Mouse (Mus musculus): Measurements from ENCODE around the gene Tns1. TPM values are rescaled to one million over a fixed set of nuclear protein-coding genes. Genes with fewer than 3 reads are reported as not detected.

Tns1 gene
- total and polyA plus RNA-seq, 2 experiments from 2014 or later = 11.7 to 28.0 TPM

DNA sequence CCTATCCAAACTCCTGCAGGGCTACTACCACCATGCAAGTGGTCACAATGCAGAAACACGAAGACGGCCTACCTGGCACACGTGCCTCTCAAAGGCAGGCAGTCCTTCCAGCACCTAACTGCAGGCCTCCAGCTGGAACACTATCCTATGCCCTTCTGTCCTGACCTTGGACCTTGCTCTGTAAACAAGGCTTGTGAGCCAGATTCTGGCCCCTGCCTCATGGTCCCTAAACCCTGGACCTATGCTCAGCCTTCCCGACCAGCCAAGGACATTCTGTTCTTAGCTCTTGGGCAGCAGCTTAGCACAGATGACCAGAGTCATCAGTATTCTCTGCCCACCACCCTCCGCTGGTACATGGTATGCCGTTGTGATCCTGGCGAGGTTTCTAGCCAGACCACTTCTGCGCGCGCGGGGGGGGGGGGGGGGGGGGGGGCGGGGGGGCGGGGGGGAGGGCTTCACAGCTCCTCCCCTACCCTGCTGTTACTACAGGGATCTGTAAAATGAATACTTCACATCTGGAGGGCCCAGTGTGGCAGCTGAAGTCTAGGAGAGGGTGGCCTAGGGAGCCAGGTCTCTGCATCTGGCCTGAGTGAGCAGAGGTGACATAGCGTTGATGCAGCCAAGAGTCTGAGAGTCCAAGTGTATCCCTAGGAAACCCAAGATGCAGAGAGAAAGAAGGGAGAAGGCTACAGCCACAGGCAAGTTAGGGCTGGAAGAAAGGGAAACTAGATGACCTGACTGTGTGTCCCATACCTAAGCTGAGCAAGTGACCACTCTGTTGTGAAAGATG lies 109.5 kb downstream of the Tns1 start:
- WGBS = 61% methylated on average over 10 of the region's 14 CpGs
- ATAC-seq = peak; percentile 69

DNA sequence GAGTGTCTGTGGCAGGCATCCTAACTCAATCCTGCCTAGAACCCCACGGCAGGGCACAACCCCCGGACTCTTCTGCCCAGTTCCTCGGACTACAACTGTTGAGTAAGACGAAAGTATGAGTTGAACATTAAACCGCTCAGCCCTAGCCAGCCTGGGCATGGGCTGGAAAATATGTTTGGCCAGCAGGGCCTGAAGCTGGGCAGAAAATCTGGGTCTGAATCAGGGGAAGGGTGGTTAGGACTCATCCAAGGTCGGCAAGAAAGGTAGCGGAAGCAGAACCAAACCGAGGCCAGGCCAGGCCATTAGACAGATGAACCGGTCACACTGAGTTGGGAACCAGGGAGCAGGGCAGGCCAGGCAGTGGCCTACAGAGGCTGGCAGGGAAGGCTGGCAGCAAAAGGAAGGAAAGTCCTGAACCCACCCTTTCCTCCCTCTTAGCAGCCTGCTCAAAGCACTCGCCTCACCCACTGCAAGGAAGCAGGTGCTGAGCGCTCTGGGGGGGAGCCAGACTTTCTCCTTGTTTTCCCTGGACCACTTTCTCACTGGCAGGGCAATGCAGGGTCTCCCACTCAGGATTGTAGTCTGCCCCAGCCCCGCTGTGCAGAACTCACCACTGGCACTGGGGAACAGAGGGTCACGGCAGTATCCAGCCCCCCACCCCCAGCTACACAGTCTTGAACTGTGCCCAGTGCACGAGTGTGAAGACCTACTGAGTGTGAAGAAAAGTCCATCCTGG lies 110.8 kb downstream of the Tns1 start:
- TF ChIP-seq CTCF (IDR thresholded peaks at IDR 0.05; ENCODE audit: low read depth) = no peak
- H3K27ac ChIP-seq = no peak overlapping the region
- no peaks in the 10 kb centered on the region; the same call in 1 of the 2 replicates for H3K27me3 ChIP-seq (ENCODE audit: insufficient read depth, low read length)
- no peak overlapping the region for H3K9ac ChIP-seq (replicated peaks; ENCODE audit: low read length)
- no peak for ATAC-seq
- H3K4me1 ChIP-seq (ENCODE audit: insufficient read depth, low read length) = peaks cover 6% of the 10 kb centered on the region; the same call in 1 of the 2 replicates
- DNase-seq (ENCODE audit: low spot score) = no peak
- no peak overlapping the region for H3K4me2 ChIP-seq (ENCODE audit: low read depth, low read length)
- H3K9me3 ChIP-seq (ENCODE audit: low read length) = no peaks in the 10 kb centered on the region
- WGBS = 83% methylated on average over 14 of the region's 14 CpGs
- no peaks in the 10 kb centered on the region for H3K36me3 ChIP-seq (ENCODE audit: insufficient read depth, low read length)
- no peak overlapping the region for H3K4me3 ChIP-seq (ENCODE audit: low read length)

More for the DNA sequence above, 109.5 kb downstream of the Tns1 start:
- Histone ChIP-seq H3K36me3 (ENCODE audit: insufficient read depth, low read length) (no peaks in the 10 kb centered on the region), H3K4me3 (ENCODE audit: low read length) (no peak overlapping the region), H3K9ac (replicated peaks; ENCODE audit: low read length) (no peak overlapping the region), H3K27me3 (ENCODE audit: insufficient read depth, low read length) (no peaks in the 10 kb centered on the region; the same call in 1 of the 2 replicates), H3K4me1 (ENCODE audit: insufficient read depth, low read length) (no peaks in the 10 kb centered on the region; the same call in 1 of the 2 replicates), H3K4me2 (ENCODE audit: low read depth, low read length) (no peak overlapping the region), H3K27ac (no peak overlapping the region), H3K9me3 (ENCODE audit: low read length) (no peaks in the 10 kb centered on the region)
- TF ChIP-seq CTCF (IDR thresholded peaks at IDR 0.05; ENCODE audit: low read depth) = no peak
- DNase-seq (ENCODE audit: low spot score) = peak; percentile 40

DNA sequence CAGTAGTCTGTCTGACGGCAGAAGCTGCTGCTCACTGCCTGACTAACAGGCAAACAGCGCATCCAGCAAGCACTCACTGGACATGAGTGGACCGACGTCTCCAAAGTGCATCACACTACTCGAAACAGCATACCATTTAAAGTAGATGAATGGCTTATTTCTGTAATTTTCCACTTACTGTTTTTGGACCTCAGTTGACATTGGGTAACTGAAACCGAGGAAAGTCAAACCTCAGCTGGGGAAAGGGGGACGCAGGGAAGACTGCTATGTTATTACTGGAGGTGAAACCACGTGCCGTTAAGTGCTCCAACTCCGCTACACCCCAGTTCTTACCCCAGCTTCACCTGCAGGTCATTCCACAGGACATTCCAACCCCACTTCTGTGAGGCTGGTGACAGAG lies 111.5 kb downstream of the Tns1 start:
- no peak for ATAC-seq
- Histone ChIP-seq H3K4me1 (ENCODE audit: insufficient read depth, low read length) (peaks cover 12% of the 10 kb centered on the region; the same call in 1 of the 2 replicates), H3K4me2 (ENCODE audit: low read depth, low read length) (no peak overlapping the region), H3K9ac (replicated peaks; ENCODE audit: low read length) (no peak overlapping the region), H3K9me3 (ENCODE audit: low read length) (no peaks in the 10 kb centered on the region), H3K36me3 (ENCODE audit: insufficient read depth, low read length) (no peaks in the 10 kb centered on the region), H3K27ac (no peak overlapping the region), H3K4me3 (ENCODE audit: low read length) (no peak overlapping the region), H3K27me3 (ENCODE audit: insufficient read depth, low read length) (no peaks in the 10 kb centered on the region)
- WGBS = 82% methylated on average over 10 of the region's 10 CpGs
- TF ChIP-seq CTCF (IDR thresholded peaks at IDR 0.05; ENCODE audit: low read depth) = no peak
- DNase-seq (ENCODE audit: low spot score) = no peak

DNA sequence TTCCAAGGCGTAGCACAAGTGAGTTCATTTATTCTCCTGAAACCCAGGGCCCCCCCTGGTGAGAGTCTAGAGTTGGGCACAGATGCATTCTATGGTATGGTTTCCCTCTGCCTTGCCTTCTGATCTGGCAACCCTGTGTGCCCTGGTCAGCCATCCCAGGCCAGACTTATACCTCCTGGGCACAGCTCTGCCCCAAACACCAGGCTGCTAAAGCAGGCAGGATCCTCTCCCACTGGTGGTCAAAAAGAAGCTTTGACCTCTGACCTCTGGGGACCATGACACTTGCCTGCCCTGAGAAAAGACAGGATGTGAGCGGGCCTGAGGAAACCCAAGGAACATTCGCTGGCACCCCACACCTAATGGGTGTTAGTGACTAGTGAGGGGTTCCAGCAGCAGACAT lies 114.8 kb downstream of the Tns1 start:
- TF ChIP-seq CTCF (IDR thresholded peaks at IDR 0.05; ENCODE audit: low read depth) = no peak
- Histone ChIP-seq H3K4me2 (ENCODE audit: low read depth, low read length) (no peak overlapping the region), H3K9ac (replicated peaks; ENCODE audit: low read length) (no peak overlapping the region), H3K27me3 (ENCODE audit: insufficient read depth, low read length) (no peaks in the 10 kb centered on the region), H3K36me3 (ENCODE audit: insufficient read depth, low read length) (no peaks in the 10 kb centered on the region), H3K9me3 (ENCODE audit: low read length) (no peaks in the 10 kb centered on the region), H3K27ac (no peak overlapping the region), H3K4me3 (ENCODE audit: low read length) (no peak overlapping the region), H3K4me1 (ENCODE audit: insufficient read depth, low read length) (0 out of 2 replicates have a peak, but pooled peaks cover 12% of the 10 kb centered on the region)
- ATAC-seq (no peak), DNase-seq (ENCODE audit: low spot score) (no peak)
- 89% methylated on average over 3 of the region's 3 CpGs for WGBS

DNA sequence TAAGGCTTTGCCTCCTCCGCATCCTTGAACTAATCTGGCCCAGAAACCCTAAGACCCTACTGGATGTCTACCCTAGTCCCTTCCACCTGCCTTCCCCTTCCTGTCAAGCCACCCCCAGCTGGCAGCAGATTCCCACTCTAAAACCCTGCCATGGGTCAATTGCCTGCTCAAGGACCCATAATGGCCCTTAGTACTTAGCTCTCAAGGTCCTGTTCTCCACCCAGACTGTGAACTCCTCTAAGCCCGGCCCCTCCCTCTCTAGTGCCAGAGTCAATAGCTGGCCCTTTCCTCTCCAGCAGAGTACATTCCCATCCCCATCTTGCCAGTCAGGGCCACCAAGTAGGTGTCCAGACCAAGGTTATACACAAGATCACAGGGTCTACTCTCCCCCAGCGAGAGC lies 115.3 kb downstream of the Tns1 start:
- ATAC-seq = no peak
- Histone ChIP-seq H3K27me3 (ENCODE audit: insufficient read depth, low read length) (no peaks in the 10 kb centered on the region), H3K27ac (no peak overlapping the region), H3K4me3 (ENCODE audit: low read length) (no peak overlapping the region), H3K4me2 (ENCODE audit: low read depth, low read length) (no peak overlapping the region), H3K36me3 (ENCODE audit: insufficient read depth, low read length) (no peaks in the 10 kb centered on the region), H3K9ac (replicated peaks; ENCODE audit: low read length) (no peak overlapping the region), H3K9me3 (ENCODE audit: low read length) (no peaks in the 10 kb centered on the region), H3K4me1 (ENCODE audit: insufficient read depth, low read length) (0 out of 2 replicates have a peak, but pooled peaks cover 12% of the 10 kb centered on the region)
- no peak for DNase-seq (ENCODE audit: low spot score)
- TF ChIP-seq CTCF (IDR thresholded peaks at IDR 0.05; ENCODE audit: low read depth) = no peak
- WGBS = 91% methylated on average over 3 of the region's 3 CpGs

DNA sequence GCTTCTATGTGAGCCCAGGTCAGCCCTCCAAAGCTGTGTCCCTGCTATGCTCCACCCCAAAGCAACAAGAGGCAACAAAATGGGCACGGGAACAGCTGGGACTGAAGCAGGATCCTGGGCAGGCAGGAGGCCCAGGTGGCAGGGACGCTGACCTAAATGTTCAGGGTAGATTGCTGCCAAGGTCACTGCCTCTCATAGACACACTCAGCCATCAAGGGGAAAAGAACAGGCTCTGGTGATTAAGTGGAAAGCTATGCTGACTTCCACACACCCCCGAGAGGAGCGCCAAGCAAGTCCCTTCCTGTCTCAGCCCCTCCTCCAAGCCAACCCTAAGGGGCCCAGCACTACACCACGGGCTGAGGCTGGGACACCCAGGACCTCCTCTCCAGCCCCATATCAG lies 115.8 kb downstream of the Tns1 start:
- no peak for DNase-seq (ENCODE audit: low spot score)
- Histone ChIP-seq H3K27me3 (ENCODE audit: insufficient read depth, low read length) (no peaks in the 10 kb centered on the region), H3K27ac (peak overlapping the region; percentile 46; the same call in 1 of the 2 replicates), H3K4me2 (ENCODE audit: low read depth, low read length) (no peak overlapping the region), H3K36me3 (ENCODE audit: insufficient read depth, low read length) (no peaks in the 10 kb centered on the region), H3K4me3 (ENCODE audit: low read length) (no peak overlapping the region), H3K4me1 (ENCODE audit: insufficient read depth, low read length) (0 out of 2 replicates have a peak, but pooled peaks cover 12% of the 10 kb centered on the region), H3K9me3 (ENCODE audit: low read length) (no peaks in the 10 kb centered on the region), H3K9ac (replicated peaks; ENCODE audit: low read length) (no peak overlapping the region)
- TF ChIP-seq CTCF (IDR thresholded peaks at IDR 0.05; ENCODE audit: low read depth) = no peak
- 53% methylated on average over 5 of the region's 5 CpGs for WGBS
- no peak for ATAC-seq
